Mouse (Mus musculus): ENCODE results near the gene Slc6a3. TPM values are rescaled to one million over a fixed set of nuclear protein-coding genes. Genes with fewer than 3 reads are reported as not detected.

The Slc6a3 gene
- polyA plus RNA-seq, 1 experiment from 2014 or later, result 0.09 TPM

GRCm38 (mm10) chr13:73603522-73604155 lies 67.1 kb downstream of the Slc6a3 start, which contains the start of gene Clptm1l:
Gene Clptm1l (plus strand): TSS chr13:73604006.
- Histone ChIP-seq H3K4me2 (ENCODE audit: low read depth, low read length) (peak within 1 kb of the TSS; percentile 85), H3K27ac (ENCODE audit: low read length) (peak within 1 kb of the TSS; percentile 63; the same call in 1 of the 2 replicates), H3K9me3 (replicated peaks; ENCODE audit: control insufficient read depth, low read length) (no peaks in the 10 kb centered on the region), H3K27me3 (ENCODE audit: control insufficient read depth, insufficient read depth, low read length) (no peaks in the 10 kb centered on the region), H3K4me3 (replicated peaks; ENCODE audit: low read length) (peak within 1 kb of the TSS; percentile 88), H3K36me3 (ENCODE audit: control insufficient read depth, insufficient read depth, low read length) (peaks cover 12% of the 10 kb centered on the region; the same call in 1 of the 2 replicates), H3K9ac (ENCODE audit: low read length) (peak within 1 kb of the TSS; percentile 94), H3K4me1 (ENCODE audit: control insufficient read depth, insufficient read depth, low read length) (peaks cover 10% of the 10 kb centered on the region)
- ATAC-seq (ENCODE audit: insufficient read depth, low FRiP score), result peak; percentile 97
- WGBS, result under 1% methylated on average over 53 of the region's 53 CpGs

GRCm38 (mm10) chr13:73604156-73604957 lies 67.8 kb downstream of the Slc6a3 start:
- H3K4me3 ChIP-seq (replicated peaks; ENCODE audit: low read length), result peak overlapping the region; percentile 88
- H3K27ac ChIP-seq (ENCODE audit: low read length), result peak overlapping the region; percentile 45; the same call in 1 of the 2 replicates
- peak overlapping the region; percentile 85 for H3K4me2 ChIP-seq (ENCODE audit: low read depth, low read length)
- no peaks in the 10 kb centered on the region for H3K27me3 ChIP-seq (ENCODE audit: control insufficient read depth, insufficient read depth, low read length)
- H3K9me3 ChIP-seq (replicated peaks; ENCODE audit: control insufficient read depth, low read length), result no peaks in the 10 kb centered on the region
- 2% methylated on average over 39 of the region's 39 CpGs for WGBS
- peaks cover 10% of the 10 kb centered on the region for H3K4me1 ChIP-seq (ENCODE audit: control insufficient read depth, insufficient read depth, low read length)
- H3K36me3 ChIP-seq (ENCODE audit: control insufficient read depth, insufficient read depth, low read length), result peaks cover 12% of the 10 kb centered on the region; the same call in 1 of the 2 replicates
- ATAC-seq (ENCODE audit: insufficient read depth, low FRiP score), result peak; percentile 74
- H3K9ac ChIP-seq (ENCODE audit: low read length), result peak overlapping the region; percentile 94

- no peak overlapping the region for H3K4me3 ChIP-seq (replicated peaks; ENCODE audit: low read length)
- no peaks in the 10 kb centered on the region for H3K27me3 ChIP-seq (ENCODE audit: control insufficient read depth, insufficient read depth, low read length)
- peaks cover 27% of the 10 kb centered on the region for H3K36me3 ChIP-seq (ENCODE audit: control insufficient read depth, insufficient read depth, low read length)
- H3K4me2 ChIP-seq (ENCODE audit: low read depth, low read length), result no peak overlapping the region
- no peaks in the 10 kb centered on the region for H3K9me3 ChIP-seq (replicated peaks; ENCODE audit: control insufficient read depth, low read length)
- ATAC-seq (ENCODE audit: insufficient read depth, low FRiP score), result no peak
- no peaks in the 10 kb centered on the region for H3K4me1 ChIP-seq (ENCODE audit: control insufficient read depth, insufficient read depth, low read length)
- H3K9ac ChIP-seq (ENCODE audit: low read length), result no peak overlapping the region
- no peak overlapping the region for H3K27ac ChIP-seq (ENCODE audit: low read length)
- 95% methylated on average over 5 of the region's 5 CpGs for WGBS
These were observed 81.9 kb downstream of the Slc6a3 start for GRCm38 (mm10) chr13:73618406-73618805.

- WGBS, result 65% methylated on average over 6 of the region's 6 CpGs
- H3K27me3 ChIP-seq (ENCODE audit: control insufficient read depth, insufficient read depth, low read length), result no peaks in the 10 kb centered on the region
- no peak overlapping the region for H3K27ac ChIP-seq (ENCODE audit: low read length)
- H3K9ac ChIP-seq (ENCODE audit: low read length), result no peak overlapping the region
- H3K4me3 ChIP-seq (replicated peaks; ENCODE audit: low read length), result no peak overlapping the region
- no peak overlapping the region for H3K4me2 ChIP-seq (ENCODE audit: low read depth, low read length)
- no peaks in the 10 kb centered on the region for H3K4me1 ChIP-seq (ENCODE audit: control insufficient read depth, insufficient read depth, low read length)
- no peaks in the 10 kb centered on the region for H3K9me3 ChIP-seq (replicated peaks; ENCODE audit: control insufficient read depth, low read length)
- no peak for ATAC-seq (ENCODE audit: insufficient read depth, low FRiP score)
- peaks cover 16% of the 10 kb centered on the region for H3K36me3 ChIP-seq (ENCODE audit: control insufficient read depth, insufficient read depth, low read length)
These were observed 84.1 kb downstream of the Slc6a3 start for GRCm38 (mm10) chr13:73620637-73621036.

GRCm38 (mm10) chr13:73626410-73626744 lies 89.8 kb downstream of the Slc6a3 start:
- H3K9ac ChIP-seq (ENCODE audit: low read length), result peak overlapping the region; percentile 79; the same call in 1 of the 2 replicates
- 46% methylated on average over 6 of the region's 6 CpGs for WGBS
- H3K4me1 ChIP-seq (ENCODE audit: control insufficient read depth, insufficient read depth, low read length), result peaks cover 11% of the 10 kb centered on the region
- no peaks in the 10 kb centered on the region for H3K27me3 ChIP-seq (ENCODE audit: control insufficient read depth, insufficient read depth, low read length)
- H3K9me3 ChIP-seq (replicated peaks; ENCODE audit: control insufficient read depth, low read length), result no peaks in the 10 kb centered on the region
- H3K4me3 ChIP-seq (replicated peaks; ENCODE audit: low read length), result peak overlapping the region; percentile 69
- H3K27ac ChIP-seq (ENCODE audit: low read length), result no peak overlapping the region
- no peak for ATAC-seq (ENCODE audit: insufficient read depth, low FRiP score)
- H3K36me3 ChIP-seq (ENCODE audit: control insufficient read depth, insufficient read depth, low read length), result 0 out of 2 replicates have a peak, but pooled peaks cover 2% of the 10 kb centered on the region
- H3K4me2 ChIP-seq (ENCODE audit: low read depth, low read length), result peak overlapping the region; percentile 89

GRCm38 (mm10) chr13:73626745-73627549 lies 90.4 kb downstream of the Slc6a3 start, which contains the start of gene Tert:
Gene Tert (plus strand): TSS chr13:73626911.
- Histone ChIP-seq H3K9me3 (replicated peaks; ENCODE audit: control insufficient read depth, low read length) (no peaks in the 10 kb centered on the region), H3K4me3 (replicated peaks; ENCODE audit: low read length) (peak within 1 kb of the TSS; percentile 69), H3K4me2 (ENCODE audit: low read depth, low read length) (peak within 1 kb of the TSS; percentile 89), H3K27me3 (ENCODE audit: control insufficient read depth, insufficient read depth, low read length) (no peaks in the 10 kb centered on the region), H3K36me3 (ENCODE audit: control insufficient read depth, insufficient read depth, low read length) (0 out of 2 replicates have a peak, but pooled peaks cover 2% of the 10 kb centered on the region), H3K4me1 (ENCODE audit: control insufficient read depth, insufficient read depth, low read length) (peaks cover 11% of the 10 kb centered on the region), H3K27ac (ENCODE audit: low read length) (no peak within 1 kb of the TSS), H3K9ac (ENCODE audit: low read length) (peak within 1 kb of the TSS; percentile 79)
- WGBS, result 6% methylated on average over 47 of the region's 47 CpGs
- ATAC-seq (ENCODE audit: insufficient read depth, low FRiP score), result peak; percentile 78

Other genes with a start within 250 kb of the Slc6a3 start
- gene Mrpl36, start 208.2 kb upstream of the Slc6a3 start, polyA plus RNA-seq (2015; fragmentation: Nextera tagmentation; extraction: Ambion mirVana), result 122 and 125 TPM in 2 replicates
- gene Ndufs6, start 208.2 kb upstream of the Slc6a3 start, polyA plus RNA-seq (2015; fragmentation: Nextera tagmentation; extraction: Ambion mirVana), result 368 and 371 TPM in 2 replicates
- 20.0 and 21.0 TPM in 2 replicates for gene Lpcat1, start 69.5 kb upstream of the Slc6a3 start, polyA plus RNA-seq (2015; fragmentation: Nextera tagmentation; extraction: Ambion mirVana)
- gene Clptm1l, start 67.3 kb downstream of the Slc6a3 start, polyA plus RNA-seq (2015; fragmentation: Nextera tagmentation; extraction: Ambion mirVana), result 117 TPM in 2 replicates
- 3.2 and 5.0 TPM in 2 replicates for gene Tert, start 90.2 kb downstream of the Slc6a3 start, polyA plus RNA-seq (2015; fragmentation: Nextera tagmentation; extraction: Ambion mirVana)
- gene Slc6a18, start 141.3 kb downstream of the Slc6a3 start, polyA plus RNA-seq (2015; fragmentation: Nextera tagmentation; extraction: Ambion mirVana), result not detected in 2 replicates
- gene Slc6a19, start 168.1 kb downstream of the Slc6a3 start, polyA plus RNA-seq (2015; fragmentation: Nextera tagmentation; extraction: Ambion mirVana), result 3.3 and 3.4 TPM in 2 replicates
- 22.8 and 26.1 TPM in 2 replicates for gene Slc12a7, start 196.3 kb downstream of the Slc6a3 start, polyA plus RNA-seq (2015; fragmentation: Nextera tagmentation; extraction: Ambion mirVana)